Mouse (Mus musculus) E14TG2a.4 (cell line): Measurements from ENCODE around the gene Sox5.

ENCODE experiments used
- CTCF ChIP-seq: conservative IDR thresholded peaks from 2 replicates; pipeline ENCODE4 v1.5.1; 2014; ENCODE audit warnings: low read length
- POU5F1 ChIP-seq: IDR thresholded peaks from 2 replicates; pipeline ENCODE4 v1.6.1; 2014; ENCODE audit warnings: low read length, borderline replicate concordance

DNA sequence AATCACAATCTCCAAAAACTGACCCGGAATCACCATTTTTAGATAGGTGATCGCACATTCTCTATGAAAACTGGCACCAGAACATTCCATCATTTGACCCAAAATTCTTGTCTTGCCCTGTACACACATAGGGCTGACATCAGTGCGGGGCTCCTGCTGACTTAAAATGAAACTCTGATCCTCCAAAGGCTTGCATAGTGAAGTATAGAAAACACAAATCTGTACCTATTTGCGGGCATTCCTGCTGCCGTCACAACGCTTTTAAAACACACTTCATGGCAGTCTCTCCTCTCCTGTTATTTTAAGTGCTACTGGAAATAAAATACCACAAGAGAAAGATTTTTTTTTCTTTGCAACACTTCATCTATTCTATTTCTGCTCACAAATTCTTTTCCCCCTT is 886.7 kb downstream of the Sox5 start:
- TF ChIP-seq CTCF = no peak
- no peak for TF ChIP-seq POU5F1
